Mouse (Mus musculus) adrenal gland (tissue): ENCODE data around the gene Odf2.
"Not testable (repeated sequence)": the region's sequence is repeated elsewhere in the genome, so short reads cannot be mapped to it uniquely, and the experiment has no call there.

ENCODE experiments used
- intact Hi-C: fragments of 180-260 bp; cut with DNase I; formaldehyde crosslinking; loops from one replicate; pipeline ENCODE4 v1.15.1; 2025

Gene Odf2

DNA sequence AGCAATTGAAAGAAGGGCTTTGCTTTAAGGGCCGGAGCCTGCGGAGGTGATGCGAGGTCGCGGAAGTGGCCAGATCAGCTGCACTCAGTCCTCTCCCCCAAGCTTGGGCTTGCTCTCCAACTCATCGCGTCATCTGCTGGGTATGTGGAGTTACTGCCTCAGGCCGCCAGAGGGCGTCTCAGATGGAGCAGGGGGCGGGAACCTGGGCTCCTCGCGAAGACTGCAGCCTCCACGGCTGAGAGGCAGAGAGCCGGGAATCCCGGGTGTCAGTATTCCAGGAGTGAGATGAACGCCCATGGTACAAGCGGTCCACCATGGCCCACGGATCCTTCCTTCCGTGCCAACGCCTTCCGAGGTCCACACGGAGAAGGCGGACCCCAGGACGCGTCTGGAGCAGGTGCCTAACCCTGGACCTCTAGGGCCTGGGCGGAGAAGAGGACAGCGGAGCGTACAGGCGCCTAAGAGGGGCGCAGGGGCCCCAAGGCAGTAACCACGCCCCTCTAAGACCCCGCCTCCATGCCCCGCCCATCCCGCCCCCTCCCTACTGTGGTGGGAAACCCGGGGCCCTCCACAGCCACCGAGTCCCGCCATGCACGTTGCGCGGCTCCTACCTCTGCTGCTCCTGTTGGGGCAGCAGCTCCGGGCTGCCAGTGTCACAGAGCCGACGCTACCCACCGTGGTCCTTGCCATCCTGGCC is 19.9 kb upstream of the Odf2 start, which contains the start of gene Cercam:
Gene Cercam, plus strand, starts transcription at position 216 of the 697 bp plus-strand sequence.
- intact Hi-C loops: no loop called here

DNA sequence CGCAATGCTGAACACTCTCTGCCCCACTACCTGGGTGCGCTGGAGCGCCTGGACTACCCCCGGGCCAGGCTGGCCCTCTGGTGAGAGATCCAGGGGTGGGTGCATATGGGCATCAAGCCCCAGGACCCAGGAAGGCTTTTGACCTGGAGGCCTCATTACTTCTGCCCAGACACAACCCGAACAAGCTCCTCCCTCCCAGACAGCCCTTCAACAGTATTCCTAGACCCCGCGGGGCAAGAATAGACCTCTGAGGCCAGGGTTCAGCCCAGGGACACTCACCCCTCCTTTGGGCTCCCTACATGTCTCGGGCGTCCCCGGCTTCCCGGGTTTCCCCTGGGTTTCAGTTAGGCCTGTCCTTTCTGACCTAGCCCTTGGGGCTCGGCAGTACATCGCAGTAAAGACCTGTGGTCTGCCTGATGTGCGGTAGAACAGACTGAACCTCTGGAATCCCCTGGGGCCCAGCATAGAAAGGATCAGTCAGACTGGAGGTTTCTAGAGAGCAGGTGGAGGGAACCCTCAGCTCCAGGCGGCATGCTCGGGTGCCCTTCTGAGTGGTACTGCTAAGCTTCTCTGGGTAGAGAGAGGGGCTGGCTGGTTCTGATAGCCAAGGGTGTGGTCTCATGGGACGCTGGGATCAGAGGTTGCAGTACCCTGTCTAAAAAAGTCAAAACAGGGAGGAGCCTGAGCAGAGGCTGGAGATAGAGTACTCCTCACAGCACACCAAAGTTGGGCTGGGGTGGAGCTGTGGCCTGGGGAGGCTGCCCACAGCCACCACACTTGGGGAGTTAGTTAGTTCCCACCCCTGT is 19.2 kb upstream of the Odf2 start:
- intact Hi-C loops: no loop called here

DNA sequence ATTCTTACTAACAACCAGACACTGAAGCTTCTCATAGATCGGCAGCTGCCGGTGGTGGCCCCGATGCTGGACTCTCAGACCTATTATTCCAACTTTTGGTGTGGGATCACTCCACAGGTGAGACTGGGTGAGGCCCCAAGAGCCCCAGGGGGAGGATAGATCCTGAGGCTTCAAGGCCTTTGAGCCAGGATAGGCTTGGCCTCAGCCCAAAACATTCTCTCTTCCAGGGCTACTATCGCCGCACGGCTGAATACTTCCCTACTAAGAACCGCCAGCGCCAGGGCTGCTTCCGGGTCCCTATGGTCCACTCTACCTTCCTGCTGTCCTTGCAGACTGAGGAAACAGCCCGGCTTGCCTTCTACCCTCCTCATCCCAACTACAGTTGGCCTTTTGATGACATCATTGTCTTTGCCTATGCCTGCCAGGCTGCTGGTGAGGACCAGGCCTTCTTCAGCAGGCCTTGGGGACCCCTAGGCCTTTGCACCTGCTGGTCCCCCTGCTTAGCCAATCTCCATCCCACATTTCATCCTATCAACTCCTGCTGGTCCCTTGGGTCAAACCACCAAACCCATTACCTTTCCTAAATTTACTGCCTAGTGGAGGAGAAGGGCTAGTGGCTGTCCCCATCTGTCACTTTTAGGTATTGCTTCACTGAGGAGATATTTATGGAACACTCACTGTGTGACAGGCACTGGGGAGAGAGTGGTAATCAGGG is 16.3 kb upstream of the Odf2 start:
- intact Hi-C loops: no loop called here

DNA sequence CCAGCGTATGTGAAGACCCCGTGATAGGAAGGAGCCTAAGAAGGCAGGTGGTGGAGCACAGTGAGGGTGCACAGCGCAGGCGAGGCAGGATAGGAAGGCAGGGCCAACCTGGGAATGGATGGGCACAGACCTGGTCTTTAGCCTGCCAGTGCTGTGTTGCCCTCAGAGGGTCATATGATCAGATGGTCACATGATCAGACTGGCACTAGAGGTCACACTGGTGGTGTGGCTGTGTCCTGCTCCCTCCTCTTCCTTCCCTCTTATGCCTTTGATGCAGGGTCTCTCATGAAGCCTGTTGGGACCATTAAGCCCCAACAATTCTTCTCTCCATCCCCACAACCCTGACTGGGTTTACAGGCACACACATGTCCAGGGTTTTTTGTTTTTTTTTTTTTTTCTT is 15.2 kb upstream of the Odf2 start:
- intact Hi-C loops: no loop called here

DNA sequence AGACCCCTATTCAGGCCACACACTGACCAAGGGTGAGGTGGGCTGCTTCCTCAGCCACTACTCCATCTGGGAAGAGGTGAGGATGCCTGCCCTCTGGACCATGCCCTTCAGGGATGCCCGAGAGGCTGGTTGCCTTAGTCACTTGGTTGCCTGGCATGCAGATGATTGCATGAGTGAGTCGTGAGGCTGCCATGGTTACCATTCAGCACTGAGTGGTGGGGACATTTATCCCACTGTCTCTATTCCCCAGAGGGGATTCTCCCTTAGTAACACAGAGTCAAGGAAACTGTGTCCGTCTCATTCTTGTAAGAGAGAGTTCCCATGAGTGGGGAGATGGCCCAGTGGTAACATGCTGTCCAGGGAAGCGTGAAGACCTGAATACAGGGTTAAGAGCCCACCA is 11.0 kb upstream of the Odf2 start:
- intact Hi-C loops: no loop called here

DNA sequence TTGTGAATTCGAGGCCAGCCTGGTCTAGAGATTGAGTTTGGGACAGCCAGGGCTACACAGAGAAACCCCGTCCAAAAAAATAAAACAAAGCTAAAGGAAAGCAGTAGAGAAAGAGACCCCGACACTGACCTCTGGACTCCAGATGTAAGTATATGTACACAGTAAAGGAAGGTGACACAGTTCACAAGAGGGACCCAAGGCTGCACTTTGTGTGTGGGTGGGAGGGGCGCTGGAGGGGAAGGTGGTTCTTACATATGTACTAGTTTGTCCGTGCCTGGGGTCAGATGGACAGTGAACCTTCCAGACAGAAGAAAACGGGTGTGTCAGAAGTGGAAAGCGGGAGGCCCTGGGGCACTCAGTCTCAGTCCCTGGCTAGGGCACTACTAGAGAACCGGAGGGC is 9.8 kb upstream of the Odf2 start:
- intact Hi-C loops: no loop called here

DNA sequence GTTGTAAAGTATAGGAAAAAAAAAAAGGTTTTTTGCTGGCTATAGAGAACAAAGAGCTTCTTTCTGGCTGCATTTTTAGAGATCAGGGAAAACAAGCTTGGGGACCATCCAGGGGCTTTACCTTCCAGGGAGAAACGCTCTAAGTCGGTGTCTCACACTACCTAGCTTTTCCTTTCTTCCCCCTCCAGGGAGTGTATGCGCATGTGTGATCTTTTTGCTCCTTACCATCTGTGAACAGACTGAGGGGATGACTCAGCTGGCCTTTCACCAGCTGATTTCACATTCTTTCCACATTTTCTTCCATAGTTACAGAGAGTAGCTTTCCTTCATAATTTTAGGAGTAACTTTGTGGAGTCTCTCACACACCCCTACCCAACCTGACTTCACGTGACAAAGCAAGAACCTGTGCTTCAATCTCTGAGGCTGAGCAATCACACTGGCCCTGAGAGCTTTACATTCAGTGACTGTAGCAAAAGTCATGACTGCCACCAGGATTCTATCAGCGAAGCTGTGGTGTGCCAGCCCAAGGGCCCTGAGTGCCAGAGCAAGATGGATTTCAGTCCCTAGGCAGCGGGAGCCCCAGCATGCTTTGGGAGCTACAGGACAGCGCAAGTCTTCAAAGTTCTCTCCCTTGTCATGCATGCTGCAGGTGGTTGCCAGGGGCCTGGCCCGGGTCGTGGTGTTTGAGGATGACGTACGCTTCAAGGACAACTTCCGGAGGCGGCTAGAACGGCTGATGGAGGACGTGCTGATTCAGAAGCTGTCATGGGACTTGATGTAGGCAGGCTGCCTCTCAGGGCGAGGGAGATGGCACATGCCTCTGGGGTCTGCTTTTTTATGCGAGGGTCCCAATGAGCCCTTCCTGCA is 8.8 kb upstream of the Odf2 start:
- intact Hi-C loops: no loop called here

DNA sequence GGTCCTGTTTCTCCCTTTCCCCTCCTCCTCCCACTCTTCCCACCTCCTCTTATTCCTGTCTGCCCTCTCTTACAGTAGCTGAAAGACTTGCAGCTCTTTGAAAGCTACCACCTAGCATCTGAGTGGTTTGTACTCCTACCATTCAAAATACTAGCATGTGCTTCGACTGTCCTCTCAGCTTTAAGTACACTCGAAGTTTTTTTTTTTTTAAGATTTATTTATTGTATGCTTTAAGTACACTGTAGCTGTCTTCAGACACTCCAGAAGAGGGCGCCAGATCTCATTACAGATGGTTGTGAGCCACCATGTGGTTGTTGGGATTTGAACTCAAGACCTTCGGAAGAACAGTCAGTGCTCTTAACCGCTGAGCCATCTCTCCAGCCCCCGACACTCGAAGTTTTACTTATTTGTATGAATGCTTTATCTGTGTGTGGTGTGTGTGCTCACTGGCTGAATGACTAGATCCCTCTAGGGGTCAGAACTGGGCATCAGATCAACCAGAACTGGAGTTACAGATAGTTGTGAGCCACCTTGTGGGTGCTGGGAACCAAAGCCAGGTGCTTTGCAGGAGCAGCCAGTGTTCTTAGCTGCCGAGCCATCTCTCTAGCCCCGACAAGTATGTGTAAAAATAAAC is 2.2 kb upstream of the Odf2 start:
- intact Hi-C loops: not testable (repeated sequence)

DNA sequence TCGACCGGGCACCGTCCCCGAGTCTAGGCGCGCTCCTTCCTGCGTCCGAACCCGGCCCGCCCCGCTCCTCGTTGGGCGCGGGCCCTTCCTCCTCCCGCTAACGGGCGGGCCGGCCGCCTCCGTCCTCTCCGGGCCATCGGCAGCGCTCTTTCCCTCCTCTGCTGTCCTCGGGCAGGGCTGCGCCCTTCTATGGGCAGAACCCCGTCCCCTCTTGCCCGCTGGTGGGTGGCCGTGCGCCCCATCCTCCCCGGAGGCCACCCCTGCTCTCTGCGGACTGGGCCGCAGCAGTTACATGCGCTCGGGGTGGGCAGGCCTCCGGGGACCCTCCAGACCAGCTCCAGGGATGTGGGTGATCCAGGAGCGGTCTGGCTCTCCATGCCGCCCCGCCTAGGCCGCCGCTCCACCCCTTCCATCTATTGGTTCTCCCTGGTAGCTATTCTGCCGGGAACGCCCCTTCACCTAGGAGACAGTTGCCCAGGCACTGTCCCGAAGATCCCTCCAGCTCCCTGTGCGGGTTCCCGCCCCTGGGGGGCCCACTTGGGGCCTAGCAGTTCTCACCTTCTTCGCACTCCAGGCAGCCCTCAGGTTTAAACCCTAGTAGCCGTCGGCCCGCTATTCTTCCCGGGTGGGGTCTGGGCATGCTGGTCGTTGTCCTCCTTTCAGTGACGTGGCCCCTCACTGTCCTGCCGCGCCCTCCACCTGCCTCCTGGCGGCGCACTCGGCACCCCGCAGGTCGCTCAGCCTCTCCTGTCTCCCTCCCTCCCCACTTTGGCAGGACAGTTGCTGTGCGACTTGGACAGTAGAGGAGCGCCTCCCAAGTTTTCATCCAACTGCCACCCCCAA is 1.2 kb downstream of the Odf2 start:
- intact Hi-C loops: no loop called here

DNA sequence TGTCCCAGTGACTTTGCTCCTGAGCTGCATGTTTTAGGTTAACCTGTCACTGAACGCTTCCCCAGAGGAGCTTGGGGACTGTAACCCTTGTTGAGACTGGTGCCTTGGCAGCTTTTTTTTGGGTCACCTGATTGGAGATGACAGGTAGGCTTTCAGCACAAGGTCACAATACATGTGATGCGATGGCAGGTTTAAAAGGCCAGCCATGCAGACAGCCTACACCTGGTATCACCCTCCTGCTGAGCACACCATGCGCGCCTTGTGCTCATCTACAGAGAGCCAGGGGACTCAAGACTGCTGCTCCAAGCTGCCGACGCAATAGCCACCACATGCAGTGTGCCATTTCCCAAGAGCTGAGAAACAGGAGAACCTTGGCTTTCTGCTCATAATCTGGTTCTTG is 2.8 kb downstream of the Odf2 start:
- intact Hi-C loops: no loop called here

DNA sequence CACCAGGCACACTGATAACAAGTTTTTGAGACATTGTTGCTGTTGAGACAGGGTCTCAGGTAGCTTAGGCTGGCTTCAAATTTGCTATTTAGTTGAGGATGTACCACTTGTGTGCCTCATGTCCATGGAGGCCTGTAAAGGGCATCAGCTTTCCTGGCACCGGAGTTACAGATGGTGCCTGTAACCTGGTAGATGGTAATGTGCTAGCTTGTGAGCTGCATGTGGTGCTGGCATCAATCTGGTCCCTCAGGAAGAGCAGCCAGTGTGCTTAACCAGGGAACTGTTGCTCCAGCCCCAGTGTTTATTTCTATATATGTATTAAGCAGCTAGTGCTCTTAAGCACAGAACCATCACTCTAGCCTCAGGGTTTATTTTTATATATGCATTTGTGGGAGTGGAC is 7.0 kb downstream of the Odf2 start:
- intact Hi-C loops: no loop called here

DNA sequence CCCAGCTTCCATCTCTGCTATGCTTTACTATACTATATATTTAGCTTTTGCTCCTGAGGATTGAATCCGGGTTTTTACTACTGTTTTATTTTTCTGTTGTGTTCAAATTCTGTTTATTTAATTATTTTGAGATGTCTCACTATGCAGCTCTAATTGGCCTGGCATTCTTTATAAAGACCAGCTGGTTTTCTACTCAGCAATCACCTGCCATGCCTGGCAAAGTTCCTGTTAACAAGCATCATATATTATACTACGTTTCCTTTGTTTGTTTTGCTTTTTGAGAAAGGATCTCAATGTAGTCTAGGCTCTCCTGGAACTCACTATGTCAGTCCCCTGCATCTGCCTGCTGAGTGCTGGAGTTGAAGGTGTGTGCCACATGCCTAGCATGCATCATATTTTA is 8.3 kb downstream of the Odf2 start:
- intact Hi-C loops: no loop called here

DNA sequence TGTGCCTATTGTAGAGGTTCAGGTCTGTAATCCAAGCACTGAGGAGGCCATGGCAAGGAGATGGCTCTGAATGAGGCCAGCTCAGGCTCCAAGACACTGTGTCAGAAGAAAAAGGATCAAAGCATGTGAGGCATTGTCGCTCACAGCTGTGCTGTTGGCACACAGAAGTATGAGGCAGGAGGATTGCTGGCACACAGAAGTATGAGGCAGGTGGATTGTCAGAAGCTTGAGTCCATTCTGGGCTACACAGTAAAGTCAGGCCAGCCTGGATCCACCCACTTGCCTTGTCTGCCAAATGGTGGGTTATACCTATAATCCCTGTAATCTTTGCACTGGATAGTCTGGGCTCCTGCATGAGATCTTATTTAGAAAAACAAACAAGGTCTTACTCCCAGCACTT is 9.1 kb downstream of the Odf2 start:
- intact Hi-C loops: no loop called here

DNA sequence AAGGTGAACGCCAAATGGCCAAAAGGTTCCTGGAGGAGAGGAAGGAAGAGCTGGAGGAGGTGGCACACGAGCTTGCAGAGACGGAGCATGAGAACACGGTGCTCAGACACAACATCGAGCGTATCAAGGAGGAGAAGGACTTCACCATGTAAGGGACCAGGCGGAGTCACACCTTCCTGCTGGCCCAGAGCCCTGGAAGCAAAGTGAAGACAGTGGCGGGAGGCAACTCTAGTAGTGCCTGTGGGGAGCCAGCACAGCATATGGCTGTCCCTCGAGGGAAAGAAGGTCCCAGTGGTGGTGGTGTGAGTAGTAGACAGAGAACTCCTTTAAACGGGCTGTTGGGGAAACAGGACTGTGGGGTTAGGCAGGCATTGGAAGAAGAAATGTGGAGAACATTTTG is 13.2 kb downstream of the Odf2 start:
- intact Hi-C loops: no loop called here

DNA sequence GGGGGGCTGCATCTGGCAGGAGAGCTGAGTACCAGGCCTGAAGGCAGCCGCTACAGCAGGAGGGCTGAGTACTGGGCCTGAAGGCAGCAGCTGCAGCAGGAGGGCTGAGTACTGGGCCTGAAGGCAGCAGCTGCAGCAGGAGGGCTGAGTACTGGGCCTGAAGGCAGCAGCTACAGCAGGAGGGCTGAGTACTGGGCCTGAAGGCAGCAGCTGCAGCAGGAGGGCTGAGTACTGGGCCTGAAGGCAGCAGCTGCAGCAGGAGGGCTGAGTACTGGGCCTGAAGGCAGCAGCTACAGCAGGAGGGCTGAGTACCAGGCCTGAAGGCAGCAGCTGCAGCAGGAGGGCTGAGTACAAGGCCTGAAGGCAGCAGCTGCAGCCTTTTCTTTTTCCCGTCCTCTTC is 19.1 kb downstream of the Odf2 start:
- intact Hi-C loops: not testable (repeated sequence)

DNA sequence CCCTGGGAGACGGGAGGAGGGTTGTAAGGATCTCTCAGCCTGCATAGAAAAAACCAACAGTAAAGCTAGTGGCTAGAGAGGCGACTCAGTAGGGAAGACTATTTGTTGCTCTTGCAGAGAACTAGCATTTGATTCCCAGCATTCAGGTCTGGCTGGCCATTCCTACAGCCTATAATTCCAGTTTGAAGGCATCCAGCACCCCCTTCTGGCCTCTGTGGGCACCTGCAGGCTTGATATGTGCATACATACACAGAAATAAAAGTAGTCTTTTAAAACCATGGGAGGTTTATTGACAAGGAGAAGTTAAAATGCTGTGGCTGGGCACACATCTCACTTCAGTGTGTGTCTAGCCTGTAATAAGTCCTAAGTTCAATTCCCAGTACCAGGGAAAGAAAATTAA is 21.0 kb downstream of the Odf2 start:
- intact Hi-C loops: no loop called here

DNA sequence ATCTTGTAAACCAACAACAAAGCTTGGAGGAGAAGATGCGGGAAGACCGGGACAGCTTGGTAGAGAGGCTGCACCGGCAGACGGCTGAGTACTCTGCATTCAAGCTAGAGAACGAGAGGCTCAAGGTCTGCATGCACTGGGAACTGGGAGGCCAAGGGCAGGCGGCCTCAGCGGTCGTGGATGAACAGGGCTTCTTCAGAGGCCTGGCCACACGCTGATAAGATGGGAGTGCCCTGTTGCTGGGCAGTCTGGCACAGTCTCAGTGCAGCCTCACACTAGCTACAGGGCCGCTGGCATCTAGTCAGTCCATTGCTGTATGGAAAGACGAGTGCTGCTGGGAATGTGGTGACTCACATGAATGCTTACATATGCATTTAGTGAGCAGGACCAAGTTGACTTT is 28.6 kb downstream of the Odf2 start:
- intact Hi-C loops: no loop called here

DNA sequence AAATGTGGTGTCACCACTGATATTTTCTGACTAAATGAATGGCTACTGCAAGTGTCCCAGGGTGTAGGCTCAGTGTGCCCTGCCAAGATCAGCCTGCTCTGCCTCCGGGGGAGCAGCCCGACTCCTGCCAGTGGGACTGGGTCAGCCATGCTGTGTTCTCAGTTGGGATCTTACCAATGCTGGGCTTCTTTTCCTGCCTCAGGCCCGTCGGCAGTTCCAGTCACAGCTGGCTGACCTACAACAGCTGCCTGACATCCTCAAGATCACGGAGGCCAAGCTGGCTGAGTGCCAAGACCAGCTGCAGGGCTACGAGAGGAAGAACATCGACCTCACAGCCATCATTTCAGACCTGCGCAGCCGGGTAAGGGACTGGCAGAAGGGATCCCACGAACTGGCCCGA is 33.0 kb downstream of the Odf2 start:
- intact Hi-C loops: no loop called here

DNA sequence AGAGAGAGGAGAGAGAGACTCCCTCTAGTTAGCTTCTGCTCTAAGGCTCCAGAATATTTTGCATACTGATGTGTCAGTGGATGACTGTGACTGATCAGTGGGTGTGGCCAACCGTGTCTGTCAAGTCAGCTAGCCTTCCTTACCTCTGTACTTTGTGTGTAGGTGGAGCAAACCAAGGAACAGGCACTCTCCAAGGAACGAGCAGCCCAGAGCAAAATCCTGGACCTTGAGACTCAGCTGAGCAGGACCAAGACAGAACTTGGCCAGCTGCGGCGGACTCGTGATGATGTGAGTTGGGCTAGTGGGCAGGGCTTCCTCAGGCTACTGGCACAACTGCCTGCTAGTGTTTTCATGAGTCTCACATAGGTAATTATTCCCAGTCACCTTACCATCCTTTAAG is 37.5 kb downstream of the Odf2 start:
- intact Hi-C loops: no loop called here

DNA sequence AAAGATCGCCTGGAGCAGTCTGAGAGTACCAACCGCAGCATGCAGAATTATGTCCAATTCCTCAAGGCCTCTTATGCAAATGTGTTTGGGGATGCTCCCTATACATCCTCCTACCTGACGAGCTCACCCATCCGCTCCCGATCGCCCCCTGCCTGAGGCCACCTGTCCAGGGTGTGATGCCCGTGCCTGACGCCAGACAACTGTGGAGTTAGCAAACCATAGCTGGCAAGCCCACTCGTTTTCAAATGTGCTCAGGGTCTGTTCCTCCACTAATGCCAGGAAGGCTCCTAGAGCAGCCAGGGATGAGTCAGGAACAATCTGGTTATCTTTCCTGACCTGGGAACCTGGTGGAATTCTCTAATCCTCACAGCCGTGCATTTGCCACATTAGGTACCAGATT is 41.5 kb downstream of the Odf2 start:
- intact Hi-C loops: loop anchor here (5.0 kb wide), 1 partner anchor 47 kb away; no protein-coding TSS in a partner anchor
